Mouse (Mus musculus): ENCODE results near the gene Lnx2.

Lnx2 gene

GRCm38 (mm10) chr5:146968695-146969393 lies 107.5 kb downstream of the Lnx2 start:
- CTCF ChIA-PET, result interaction anchor here (0.6 kb wide), 2 partner anchors 256 to 1688 kb away, joined by 4 to 5 read pairs; no protein-coding TSS in a partner anchor

Data from spleen, embryonic (tissue).